Mouse (Mus musculus) left cerebral cortex, postnatal 25 days (tissue): Measurements from ENCODE around the gene Gm3045. TPM values are rescaled to one million over a fixed set of nuclear protein-coding genes. Genes with fewer than 3 reads are reported as not detected.

Source experiments
- DNase-seq, 2 experiments: peaks; one replicate each; pipeline ENCODE4 v3.0.0; 2022; ENCODE audit warnings: low spot score in 2 of 2, mixed read lengths in 1 of 2
- intact Hi-C: fragments of 180-260 bp; cut with DNase I; formaldehyde crosslinking; loops from one replicate; pipeline ENCODE4 v1.15.1; 2025
- total RNA-seq, 2 experiments: library from RNA; stranded (reverse); gene quantifications; 2 replicates each; pipeline ENCODE4 v1.2.3; 2021

Gene Gm3045
- total RNA-seq, 2 experiments from 2014 or later = not detected

DNA sequence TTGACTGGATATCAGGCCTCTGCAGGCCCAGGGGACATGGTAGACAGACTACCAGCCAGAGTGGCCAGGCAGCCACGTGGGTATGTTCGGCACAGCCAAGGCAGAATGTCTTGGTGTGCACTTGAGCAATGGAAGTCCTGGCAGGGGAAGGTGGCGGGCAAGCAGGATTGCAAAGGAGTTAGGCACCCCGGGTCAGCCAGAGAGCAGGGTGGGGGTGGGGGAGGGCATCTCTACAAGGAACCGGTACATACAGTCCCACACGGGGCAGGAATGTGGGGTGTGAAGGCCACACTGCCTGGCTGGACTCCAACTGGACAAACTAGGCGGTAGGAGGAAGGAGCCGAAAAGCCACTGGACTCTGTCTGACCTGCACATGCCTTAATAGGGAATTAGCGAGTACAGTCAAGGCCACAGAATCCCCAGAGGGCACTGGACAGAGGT is 7.9 kb downstream of the Gm3045 start:
- intact Hi-C loops = no loop called here
- DNase-seq = no peak

GRCm38 (mm10) chr13:56435615-56436287 is 9.4 kb downstream of the Gm3045 start:
- intact Hi-C loops = no loop called here
- DNase-seq = no peak

DNA sequence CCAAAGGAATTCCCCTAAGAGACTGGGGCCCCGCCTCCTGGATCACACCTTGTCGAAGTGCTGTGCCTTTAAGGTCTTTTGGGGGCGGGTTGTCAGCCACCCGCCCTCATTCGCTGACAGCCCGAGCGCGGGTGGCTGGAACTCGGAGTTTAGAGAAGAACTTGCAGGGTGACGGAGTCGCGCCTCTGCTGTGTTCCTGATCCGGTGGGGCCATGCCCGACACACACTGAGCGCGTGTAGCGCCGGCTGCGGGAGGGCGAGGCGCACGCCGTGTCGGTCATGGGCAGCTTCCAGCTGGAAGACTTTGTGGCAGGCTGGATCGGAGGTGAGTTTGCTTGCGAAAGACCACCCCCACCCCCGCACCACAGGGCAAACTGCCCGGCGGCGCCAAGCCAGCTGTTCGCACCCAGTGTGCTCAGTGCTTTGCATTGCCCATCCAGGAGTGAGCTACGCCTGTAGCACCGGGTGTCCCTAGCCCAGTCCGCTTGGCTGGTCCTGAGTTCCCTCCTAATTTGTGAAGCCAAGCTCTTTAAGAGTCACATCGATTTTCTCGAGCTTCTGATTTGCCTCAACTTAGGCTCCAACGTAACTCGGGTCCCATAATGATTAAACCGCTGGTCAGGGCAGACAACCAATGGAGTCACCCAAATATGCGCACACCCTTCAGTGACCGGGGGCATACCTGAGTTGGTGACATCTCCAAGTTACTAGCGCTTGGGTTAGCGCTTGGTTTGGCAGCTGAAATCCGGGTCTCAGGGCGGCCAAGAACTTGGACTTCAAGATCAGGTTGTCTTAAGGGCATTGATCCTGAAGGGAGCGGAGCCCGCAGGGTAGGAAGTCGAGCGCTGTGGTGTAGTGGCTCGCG is 12.0 kb downstream of the Gm3045 start, which contains the start of gene Slc25a48:
Gene Slc25a48 (plus strand): TSS at position 145 of the 865 bp plus-strand sequence.
- peak in 1 of 2 experiments; percentile 35 for DNase-seq
- intact Hi-C loops = no loop called here

DNA sequence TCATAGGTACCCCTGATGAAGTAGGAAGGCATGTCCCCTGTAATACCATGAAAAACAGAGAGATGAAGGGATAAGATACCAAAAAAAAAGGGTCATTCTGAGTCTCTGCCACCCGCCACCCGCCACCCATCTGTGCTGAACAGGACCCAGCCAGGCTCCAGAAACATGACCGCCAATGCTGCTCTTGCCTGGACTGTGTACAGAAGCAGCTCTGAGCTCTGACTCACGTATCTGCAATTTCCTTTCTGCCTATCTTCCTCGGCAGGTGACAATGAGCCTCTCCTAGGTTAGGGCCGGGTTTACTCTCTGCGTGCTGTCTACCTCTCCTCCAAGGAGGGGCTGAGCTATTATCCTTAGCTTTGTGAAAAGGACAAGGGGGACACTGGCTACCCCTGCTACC is 17.0 kb downstream of the Gm3045 start:
- no peak for DNase-seq
- intact Hi-C loops = no loop called here

- no peak for DNase-seq
- intact Hi-C loops = no loop called here
These were observed 17.7 kb downstream of the Gm3045 start for GRCm38 (mm10) chr13:56444112-56444511.

GRCm38 (mm10) chr13:56444996-56445395 is 18.6 kb downstream of the Gm3045 start:
- intact Hi-C loops = no loop called here
- no peak for DNase-seq

DNA sequence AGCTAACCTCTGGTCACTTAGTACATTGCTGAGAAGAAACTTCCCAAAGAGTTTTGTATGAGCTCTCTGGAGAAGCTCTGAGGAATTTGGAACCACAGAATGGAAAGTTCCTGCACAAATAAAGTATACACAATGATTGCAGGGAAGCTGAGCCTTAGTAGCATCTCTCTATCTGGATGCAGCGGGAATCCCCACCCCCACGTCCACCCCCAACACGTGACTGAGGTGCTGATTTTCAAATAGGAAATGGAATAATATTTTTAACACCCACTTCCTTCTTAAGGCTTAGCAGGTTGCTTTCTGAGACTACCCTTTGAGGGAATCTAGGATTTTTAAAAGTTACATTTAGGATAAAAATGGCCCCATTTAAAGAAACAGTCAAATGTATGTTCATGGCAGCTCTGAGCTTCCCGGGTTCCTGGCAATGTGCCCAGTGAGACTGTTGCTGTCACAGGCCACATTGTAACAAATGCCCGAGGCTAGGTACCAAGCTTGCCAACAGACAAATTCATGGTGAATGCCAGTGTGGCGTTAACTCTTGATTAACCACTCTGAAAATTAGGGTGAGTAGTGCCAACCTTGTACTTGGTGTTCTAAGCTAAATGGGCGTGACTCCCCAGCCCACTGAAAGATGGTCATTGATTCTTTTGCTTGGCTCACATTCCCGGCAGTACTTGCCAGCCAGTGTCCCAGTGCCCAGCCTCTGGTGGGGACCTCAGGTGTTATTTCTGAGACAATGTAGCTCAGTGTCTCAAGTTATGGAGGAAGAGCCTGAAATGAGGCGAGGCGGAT is 23.0 kb downstream of the Gm3045 start:
- peak in 1 of 2 experiments; percentile 9 for DNase-seq

DNA sequence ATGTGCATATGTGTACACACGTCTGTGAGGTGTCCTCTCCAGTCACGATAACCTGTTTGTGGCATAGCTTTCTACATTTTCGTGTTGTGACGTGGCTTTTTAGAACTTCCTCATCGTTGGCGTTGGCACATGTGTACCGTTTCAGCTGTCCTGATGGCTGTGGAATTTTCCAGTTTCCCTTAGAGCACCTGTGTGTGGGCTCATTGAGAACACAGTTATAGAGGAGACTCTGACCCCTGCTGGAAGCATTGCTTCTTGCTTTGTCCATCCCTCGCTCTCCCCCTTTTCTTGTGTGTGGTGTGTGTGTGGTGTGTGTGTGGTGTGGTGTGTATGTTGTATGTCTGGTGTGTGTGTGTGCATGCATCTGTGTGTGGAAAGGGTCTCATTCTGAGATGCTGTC is 23.6 kb downstream of the Gm3045 start:
- intact Hi-C loops = no loop called here
- no peak for DNase-seq

More for the DNA sequence above, 23.0 kb downstream of the Gm3045 start:
- intact Hi-C loops = no loop called here

GRCm38 (mm10) chr13:56458001-56458400 is 31.6 kb downstream of the Gm3045 start:
- intact Hi-C loops = no loop called here

DNA sequence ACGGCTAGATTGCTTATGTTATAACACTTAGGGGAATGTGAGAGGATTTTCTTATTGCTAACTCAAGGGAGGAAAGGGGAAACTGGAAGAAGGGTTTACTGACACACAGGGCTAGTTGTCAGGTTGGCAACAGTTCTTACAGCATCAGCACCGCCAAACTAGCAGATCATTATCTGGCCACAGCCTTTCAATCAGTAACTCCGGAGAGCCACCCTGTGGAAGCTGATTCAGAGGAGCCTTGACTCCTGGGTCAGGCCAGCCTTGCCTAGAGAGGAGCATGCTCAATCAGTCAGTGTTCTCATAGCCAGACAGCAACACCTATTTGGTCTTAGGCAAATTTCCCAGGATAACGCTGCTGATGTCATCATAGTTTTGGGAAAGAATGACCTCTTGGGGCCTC is 35.1 kb downstream of the Gm3045 start:
- DNase-seq = no peak
- intact Hi-C loops = no loop called here

More at GRCm38 (mm10) chr13:56458001-56458400, 31.6 kb downstream of the Gm3045 start:
- no peak for DNase-seq

DNA sequence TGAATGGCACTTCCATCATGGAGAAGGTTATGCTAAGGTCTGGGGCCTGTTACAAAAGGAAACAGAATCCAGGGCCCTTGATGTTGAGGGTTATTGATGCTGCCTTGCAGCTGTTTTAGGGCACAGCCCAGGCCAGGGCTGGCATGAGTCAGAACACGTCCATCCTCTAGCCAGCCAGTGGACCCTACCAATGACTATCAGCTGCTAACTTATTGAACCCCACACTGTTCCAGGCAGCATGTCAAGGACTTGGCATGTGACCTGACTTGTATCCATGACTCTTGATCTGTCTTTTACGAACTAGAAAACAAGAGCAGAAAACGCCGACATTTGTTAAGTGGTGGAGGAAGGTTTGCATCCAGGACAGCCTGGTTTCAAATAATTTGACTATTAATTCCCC is 36.4 kb downstream of the Gm3045 start:
- intact Hi-C loops = no loop called here
- DNase-seq = no peak

GRCm38 (mm10) chr13:56463261-56463660 is 36.9 kb downstream of the Gm3045 start:
- DNase-seq = no peak
- intact Hi-C loops = no loop called here

DNA sequence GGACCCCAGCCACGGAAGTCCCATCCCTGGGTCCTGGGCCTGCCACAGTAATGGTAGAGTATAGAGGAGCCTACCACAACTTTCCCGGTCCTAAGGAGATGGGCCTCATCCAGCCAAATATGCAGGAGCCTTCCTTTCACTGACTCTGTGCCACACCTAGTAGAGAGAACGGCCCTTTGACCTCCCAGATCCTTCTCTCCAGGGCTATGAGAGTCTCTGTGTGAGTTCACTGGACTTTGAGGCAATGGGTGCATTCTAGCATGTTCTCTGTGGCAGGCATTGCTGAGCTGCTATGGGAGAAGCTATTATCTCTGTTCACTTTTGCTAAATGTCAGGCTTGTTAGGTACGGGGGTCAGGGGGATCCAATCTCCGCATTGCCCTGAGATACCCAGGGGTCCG is 37.4 kb downstream of the Gm3045 start:
- DNase-seq = no peak
- intact Hi-C loops = no loop called here

DNA sequence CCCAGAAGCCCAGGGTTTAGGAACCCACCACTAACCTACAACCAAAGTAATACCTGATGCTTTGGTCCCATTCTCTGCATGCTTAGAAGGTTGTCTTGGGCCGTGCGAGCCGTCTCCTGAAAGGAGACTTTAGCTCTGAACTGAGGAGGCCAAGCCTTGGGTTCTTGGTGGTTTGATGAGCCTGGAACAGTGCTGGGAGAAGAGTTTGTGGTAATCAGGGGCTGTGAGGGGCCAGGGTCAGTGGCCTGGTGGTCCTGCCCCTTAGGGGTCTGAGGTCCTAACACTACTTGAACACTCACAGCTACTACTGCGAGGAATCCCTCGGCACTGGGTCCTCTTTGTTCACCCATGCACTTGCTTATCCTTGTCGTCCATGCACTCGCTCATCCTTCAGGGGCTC is 41.4 kb downstream of the Gm3045 start:
- intact Hi-C loops = no loop called here
- no peak for DNase-seq

DNA sequence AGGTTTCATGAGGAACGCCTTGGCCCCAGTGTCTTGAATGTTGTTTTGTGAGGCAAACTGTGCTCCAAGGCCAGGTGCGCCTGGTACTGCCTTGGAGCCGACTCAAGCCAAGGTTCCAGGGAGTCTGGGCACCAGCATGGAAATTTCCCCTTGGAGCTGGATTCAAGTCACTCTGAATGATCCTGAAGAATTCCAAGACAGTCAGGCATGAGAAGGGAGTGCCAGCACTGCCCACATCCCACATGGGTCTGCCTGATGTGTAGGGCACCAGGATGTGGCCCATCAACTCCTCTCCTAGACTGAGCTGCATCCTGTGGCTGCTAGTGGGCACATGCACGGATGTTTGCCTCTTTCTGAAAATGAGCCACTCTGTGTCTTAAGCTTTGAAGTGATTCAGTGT is 42.1 kb downstream of the Gm3045 start:
- intact Hi-C loops = no loop called here
- DNase-seq = no peak

DNA sequence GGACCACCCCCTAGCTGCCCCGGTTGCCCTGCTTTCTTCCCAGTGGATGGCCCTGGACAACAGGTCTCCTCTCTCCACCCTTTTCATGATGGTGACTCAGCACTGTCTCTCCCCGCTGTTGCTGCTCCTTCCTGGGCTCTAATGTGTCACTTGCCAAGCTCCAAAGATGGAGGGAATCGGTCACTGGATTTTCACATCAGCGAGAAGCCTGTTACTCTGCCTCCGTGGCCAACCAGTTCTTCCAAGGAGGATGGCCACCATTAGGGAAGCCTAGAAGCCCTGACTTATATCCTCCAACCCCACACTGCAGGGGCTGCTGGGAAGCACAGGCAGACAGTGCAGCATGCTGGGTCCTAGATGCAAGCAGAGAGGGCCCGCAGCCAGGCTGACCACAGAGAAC is 44.8 kb downstream of the Gm3045 start:
- intact Hi-C loops = loop anchor here (10.0 kb wide), 1 partner anchor 334 kb away; no protein-coding TSS in a partner anchor
- DNase-seq = no peak

- DNase-seq = peak; percentile 22 to 25
- intact Hi-C loops = loop anchor here (10.0 kb wide), 1 partner anchor 333 kb away; no protein-coding TSS in a partner anchor
These were observed 45.6 kb downstream of the Gm3045 start for GRCm38 (mm10) chr13:56471951-56472350.

GRCm38 (mm10) chr13:56472661-56473060 is 46.3 kb downstream of the Gm3045 start:
- no peak for DNase-seq
- intact Hi-C loops = loop anchor here (10.0 kb wide), 1 partner anchor 332 kb away; no protein-coding TSS in a partner anchor

DNA sequence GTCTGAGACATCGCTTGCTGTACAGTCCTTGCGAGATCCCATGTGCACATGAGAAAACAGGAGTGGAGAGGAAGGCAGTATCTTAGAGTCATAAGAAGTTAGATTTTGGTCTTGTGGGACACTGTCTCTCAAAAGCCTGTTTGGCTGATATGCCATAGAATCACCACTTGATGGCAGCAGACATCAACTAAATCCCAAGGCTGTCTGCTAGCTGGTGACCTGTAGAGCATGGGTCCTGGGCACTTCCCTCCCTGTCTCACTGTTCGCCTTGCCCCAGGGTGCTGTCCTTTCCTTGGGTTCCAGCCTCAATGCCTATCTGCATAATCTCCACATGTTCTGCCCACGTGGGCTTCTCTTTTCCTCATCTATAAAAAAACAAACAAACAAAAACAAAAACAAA is 49.0 kb downstream of the Gm3045 start:
- peak; percentile 23 to 51 for DNase-seq
- intact Hi-C loops = loop anchor here (1.0 to 10.0 kb wide), 7 partner anchors 82 to 787 kb away; no protein-coding TSS in a partner anchor

GRCm38 (mm10) chr13:56476790-56477189 is 50.4 kb downstream of the Gm3045 start:
- intact Hi-C loops = loop anchor here (5.0 to 10.0 kb wide), 5 partner anchors 81 to 786 kb away; no protein-coding TSS in a partner anchor
- DNase-seq = no peak
